In the genomic region with DNA sequence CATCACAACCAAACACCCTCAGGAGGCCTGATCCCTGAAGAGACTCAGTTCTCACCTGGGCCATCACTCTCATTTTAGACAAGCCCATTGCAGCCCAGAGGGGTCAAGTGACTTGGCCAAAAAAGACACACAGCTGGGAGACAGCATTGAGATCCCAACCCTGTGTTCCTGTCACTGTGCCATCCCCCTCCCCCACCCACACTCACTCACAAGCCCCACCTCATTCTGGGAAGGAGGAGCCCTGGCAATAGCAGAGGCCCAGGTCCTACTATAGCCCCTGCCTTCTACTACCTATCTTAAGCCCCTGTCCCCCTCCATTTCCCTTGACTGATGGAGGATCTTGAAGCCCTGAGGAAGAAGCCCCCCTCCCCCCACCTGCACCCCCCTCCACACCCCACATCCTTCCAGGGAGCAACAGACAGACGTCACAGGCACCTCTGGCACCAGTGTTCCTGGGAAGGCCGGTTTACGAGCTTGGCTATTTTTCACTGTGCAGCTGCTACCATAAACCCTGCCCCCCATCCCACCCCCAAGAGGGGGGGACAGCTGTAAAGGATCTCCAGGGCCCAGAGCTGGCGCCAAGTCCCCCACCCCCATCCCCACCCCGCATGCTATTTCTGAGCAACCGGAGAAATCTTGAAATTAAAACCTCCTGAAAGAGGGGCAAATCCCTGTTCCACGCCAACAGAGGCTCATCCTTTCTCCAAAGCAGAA, we compare ENCODE assay signal across 9 mouse cellular contexts. TPM values are rescaled to one million over a fixed set of nuclear protein-coding genes. Genes with fewer than 3 reads are reported as not detected.
A peak's percentile ranks its signal among the peaks of the same experiment; 100 is the strongest.
DNase-seq lines count a peak whose midpoint lies in the region; ATAC-seq lines count a peak whose summit lies in the region.
"Had no signal": no experiment of that assay in that cellular context is flagged by ENCODE, and none has a peak within 500 bp of the region (broad histone marks: within the 10 kb centered on the region; RNA-seq: fewer than 3 reads in every experiment).

No protein-coding gene starts in this region.

- no peaks in the 10 kb centered on the region for H3K9me3 ChIP-seq in lung, embryonic 16.5 days (ENCODE audit: control insufficient read depth, low read length)
- no peaks in the 10 kb centered on the region for H3K9me3 ChIP-seq in limb, embryonic 10.5 days (replicated peaks)
- no peaks in the 10 kb centered on the region for H3K9me3 ChIP-seq in stomach, embryonic 16.5 days (replicated peaks; ENCODE audit: control insufficient read depth, low read length)

- no peak overlapping the region for H3K4me3 ChIP-seq in lung, embryonic 16.5 days (ENCODE audit: low read length)
- H3K4me3 ChIP-seq in limb, embryonic 10.5 days, result peak overlapping the region; percentile 28
- H3K4me3 ChIP-seq in stomach, embryonic 16.5 days (replicated peaks; ENCODE audit: low read length), result no peak overlapping the region

- H3K4me2 ChIP-seq in lung, embryonic 16.5 days (ENCODE audit: low read depth, low read length), result 0 out of 2 replicates have a peak overlapping the region, but pooled peaks have one; percentile 10
- H3K4me2 ChIP-seq in stomach, embryonic 16.5 days (ENCODE audit: low read depth, low read length), result 0 out of 2 replicates have a peak overlapping the region, but pooled peaks have one; percentile 31

- ATAC-seq in lung, embryonic 16.5 days (ENCODE audit: low read depth), result peak; percentile 92
- ATAC-seq in stomach, embryonic 16.5 days (ENCODE audit: insufficient read depth, low FRiP score), result peak; percentile 83

- H3K9ac ChIP-seq in lung, embryonic 16.5 days (ENCODE audit: low read length), result peak overlapping the region; percentile 34
- H3K9ac ChIP-seq in stomach, embryonic 16.5 days (ENCODE audit: low read length), result peak overlapping the region; percentile 43

- H3K4me1 ChIP-seq in lung, embryonic 16.5 days (replicated peaks; ENCODE audit: control insufficient read depth, insufficient read depth, low read length), result peaks cover 29% of the 10 kb centered on the region
- H3K4me1 ChIP-seq in limb, embryonic 10.5 days, result peaks cover 81% of the 10 kb centered on the region
- peaks cover 29% of the 10 kb centered on the region for H3K4me1 ChIP-seq in stomach, embryonic 16.5 days (ENCODE audit: control insufficient read depth, insufficient read depth, low read length)

- no peaks in the 10 kb centered on the region for H3K27me3 ChIP-seq in lung, embryonic 16.5 days (ENCODE audit: control insufficient read depth, insufficient read depth, low read depth, low read length)
- no peaks in the 10 kb centered on the region for H3K27me3 ChIP-seq in limb, embryonic 10.5 days (ENCODE audit: low read depth, poor library complexity, severe bottlenecking)
- no peaks in the 10 kb centered on the region for H3K27me3 ChIP-seq in stomach, embryonic 16.5 days (ENCODE audit: control insufficient read depth, insufficient read depth, low read length)

- WGBS in lung, embryonic 16.5 days, result 38% methylated on average over 7 of the region's 7 CpGs
- 13% methylated on average over 7 of the region's 7 CpGs for WGBS in limb, embryonic 10.5 days
- WGBS in stomach, embryonic 16.5 days, result 30% methylated on average over 7 of the region's 7 CpGs

- DNase-seq in embryo, embryonic 10.5 days (ENCODE audit: low spot score), result peak; percentile 44
- DNase-seq in embryo, embryonic 10 days (ENCODE audit: low spot score), result no peak
- DNase-seq in lung, adult 18-20 months, result no peak
- peak; percentile 75 for DNase-seq in limb, embryonic 10.5 days (ENCODE audit: low spot score)
- no peak for DNase-seq in right cerebral cortex, adult 18-20 months
- DNase-seq in frontal cortex, postnatal 25 days (ENCODE audit: low spot score in 2 of 2), result no peak
- DNase-seq: thymus, postnatal 36 days had no signal

- peak overlapping the region; percentile 91 for H3K27ac ChIP-seq in lung, embryonic 16.5 days (ENCODE audit: low read length)
- H3K27ac ChIP-seq in limb, embryonic 10.5 days, result peak overlapping the region; percentile 84
- peak overlapping the region; percentile 83 for H3K27ac ChIP-seq in stomach, embryonic 16.5 days (ENCODE audit: low read length)

- no peaks in the 10 kb centered on the region for H3K36me3 ChIP-seq in lung, embryonic 16.5 days (ENCODE audit: control insufficient read depth, insufficient read depth, low read length)
- H3K36me3 ChIP-seq in limb, embryonic 10.5 days, result peaks cover 25% of the 10 kb centered on the region
- H3K36me3 ChIP-seq in stomach, embryonic 16.5 days (ENCODE audit: control insufficient read depth, insufficient read depth, low read length), result no peaks in the 10 kb centered on the region

RNA-seq across cellular contexts. Expression of a gene that starts 11.1 kb away (rescaled TPM):
- 49.9 and 51.1 TPM in 2 replicates for polyA plus RNA-seq in lung, embryonic 16.5 days (2015; fragmentation: Nextera tagmentation; extraction: Ambion mirVana)
- 159 and 218 TPM in 2 replicates for polyA plus RNA-seq in limb, embryonic 10.5 days (2016; fragmentation: Nextera tagmentation; extraction: Ambion mirVana)
- polyA plus RNA-seq in stomach, embryonic 16.5 days (2015; fragmentation: Nextera tagmentation; extraction: Ambion mirVana), result 71.4 and 73.0 TPM in 2 replicates

RNA-seq across cellular contexts. Expression of a gene that starts 16.7 kb away (rescaled TPM):
- 104 and 114 TPM in 2 replicates for polyA plus RNA-seq in lung, embryonic 16.5 days (2015; fragmentation: Nextera tagmentation; extraction: Ambion mirVana)
- 106 and 112 TPM in 2 replicates for polyA plus RNA-seq in limb, embryonic 10.5 days (2016; fragmentation: Nextera tagmentation; extraction: Ambion mirVana)
- 97.0 and 112 TPM in 2 replicates for polyA plus RNA-seq in stomach, embryonic 16.5 days (2015; fragmentation: Nextera tagmentation; extraction: Ambion mirVana)

RNA-seq across cellular contexts. Expression of a gene that starts 16.9 kb away (rescaled TPM):
- polyA plus RNA-seq in lung, embryonic 16.5 days (2015; fragmentation: Nextera tagmentation; extraction: Ambion mirVana), result 40.6 and 42.5 TPM in 2 replicates
- 90.9 and 100 TPM in 2 replicates for polyA plus RNA-seq in limb, embryonic 10.5 days (2016; fragmentation: Nextera tagmentation; extraction: Ambion mirVana)
- 30.8 and 35.0 TPM in 2 replicates for polyA plus RNA-seq in stomach, embryonic 16.5 days (2015; fragmentation: Nextera tagmentation; extraction: Ambion mirVana)

RNA-seq across cellular contexts. Expression of a gene that starts 43.2 kb away (rescaled TPM):
- 7.4 and 9.5 TPM in 2 replicates for polyA plus RNA-seq in lung, embryonic 16.5 days (2015; fragmentation: Nextera tagmentation; extraction: Ambion mirVana)
- polyA plus RNA-seq in limb, embryonic 10.5 days (2016; fragmentation: Nextera tagmentation; extraction: Ambion mirVana), result 0.60 and 0.80 TPM in 2 replicates
- polyA plus RNA-seq in stomach, embryonic 16.5 days (2015; fragmentation: Nextera tagmentation; extraction: Ambion mirVana), result 7.3 and 9.1 TPM in 2 replicates

RNA-seq across cellular contexts. Expression of a gene that starts 53.6 kb away (rescaled TPM):
- polyA plus RNA-seq in lung, embryonic 16.5 days (2015; fragmentation: Nextera tagmentation; extraction: Ambion mirVana), result 6.4 and 6.9 TPM in 2 replicates
- 3.3 and 3.4 TPM in 2 replicates for polyA plus RNA-seq in limb, embryonic 10.5 days (2016; fragmentation: Nextera tagmentation; extraction: Ambion mirVana)
- polyA plus RNA-seq in stomach, embryonic 16.5 days (2015; fragmentation: Nextera tagmentation; extraction: Ambion mirVana), result 7.0 and 9.1 TPM in 2 replicates

Comparison
In these comparisons a context has a peak if more than half of its experiments do, and no peak if none do; other contexts are left out.
1. DNase-seq: peak in embryo, embryonic 10.5 days (single experiment) and limb, embryonic 10.5 days (single experiment); none in embryo, embryonic 10 days (single experiment), lung, adult 18-20 months (0 of 2), right cerebral cortex, adult 18-20 months (single experiment) and frontal cortex, postnatal 25 days (0 of 2).
2. Peak in every context shown above with its lines, with median percentiles within 50 percentile points of each other: H3K27ac ChIP-seq.